Mouse (Mus musculus) right cerebral cortex, postnatal 14 days (tissue): ENCODE measurements at regions not wholly inside any gene's neighbourhood (a gene's known extent, or its start where the extent isn't known, plus 50 kb on each side); places are given as distances from the start of the nearest gene placed in this dataset.

Experiments
- DNase-seq: peaks from one replicate; pipeline ENCODE4 v3.0.0; 2022

DNA sequence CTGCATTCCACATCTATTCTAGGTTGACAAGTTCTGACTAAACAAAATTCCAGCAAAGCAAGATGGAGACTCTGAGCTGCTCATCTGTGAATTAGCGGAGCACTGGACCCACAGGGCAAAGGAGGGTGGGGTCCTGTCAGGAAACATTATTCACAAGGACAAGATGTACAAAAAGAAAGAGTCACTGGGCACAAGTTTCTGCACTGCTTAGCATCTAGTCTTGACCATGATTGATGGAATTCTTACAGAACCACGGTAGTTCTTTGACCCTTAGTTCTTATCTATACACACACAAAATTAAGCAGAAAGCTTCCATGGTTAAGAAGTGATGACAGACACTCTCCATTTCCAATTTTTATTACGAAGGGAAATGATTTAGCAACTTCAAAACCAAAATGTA is 267.6 kb downstream of the Mreg start:
- no peak for DNase-seq

GRCm38 (mm10) chr1:71942145-71942544 is 270.0 kb downstream of the Mreg start:
- DNase-seq: no peak

DNA sequence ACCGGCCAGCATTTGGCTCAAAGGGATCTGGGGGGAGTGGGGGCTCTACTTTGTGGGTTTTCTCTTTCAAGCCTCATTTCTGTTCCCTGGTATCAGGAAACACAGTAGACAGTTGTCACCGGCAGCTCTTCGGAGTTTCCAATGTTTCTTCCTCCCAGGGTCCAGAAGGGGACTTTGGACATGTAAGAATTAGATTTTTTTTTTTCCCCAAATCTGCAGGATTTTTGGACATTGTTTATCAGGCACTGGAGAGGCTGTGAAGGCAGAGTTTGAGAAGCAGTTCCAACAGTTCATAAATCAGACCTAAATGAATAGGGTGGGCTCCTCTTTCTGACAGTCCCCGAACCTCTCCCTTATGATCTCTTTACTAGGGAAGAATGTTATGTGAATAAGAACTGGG is 270.4 kb downstream of the Mreg start:
- no peak for DNase-seq

DNA sequence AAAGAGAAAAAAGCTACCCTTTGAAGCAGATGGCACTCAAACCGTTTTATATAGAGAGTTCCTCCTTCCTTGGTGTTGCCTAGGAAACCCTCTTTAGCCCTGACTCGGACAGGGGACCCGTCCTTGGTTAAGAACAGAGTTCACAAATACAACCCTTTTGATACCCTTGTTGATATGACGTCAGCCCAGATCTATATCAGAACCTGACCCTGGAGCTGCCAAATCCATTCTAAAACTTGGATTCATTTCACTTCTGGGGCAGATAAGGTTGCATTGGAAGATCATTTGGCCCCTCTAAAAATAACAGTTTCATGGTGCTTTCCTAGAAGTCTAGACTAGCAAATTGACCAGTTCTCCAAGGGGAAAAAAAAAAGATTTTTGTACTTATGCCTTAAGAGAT is 271.2 kb downstream of the Mreg start:
- DNase-seq: no peak

DNA sequence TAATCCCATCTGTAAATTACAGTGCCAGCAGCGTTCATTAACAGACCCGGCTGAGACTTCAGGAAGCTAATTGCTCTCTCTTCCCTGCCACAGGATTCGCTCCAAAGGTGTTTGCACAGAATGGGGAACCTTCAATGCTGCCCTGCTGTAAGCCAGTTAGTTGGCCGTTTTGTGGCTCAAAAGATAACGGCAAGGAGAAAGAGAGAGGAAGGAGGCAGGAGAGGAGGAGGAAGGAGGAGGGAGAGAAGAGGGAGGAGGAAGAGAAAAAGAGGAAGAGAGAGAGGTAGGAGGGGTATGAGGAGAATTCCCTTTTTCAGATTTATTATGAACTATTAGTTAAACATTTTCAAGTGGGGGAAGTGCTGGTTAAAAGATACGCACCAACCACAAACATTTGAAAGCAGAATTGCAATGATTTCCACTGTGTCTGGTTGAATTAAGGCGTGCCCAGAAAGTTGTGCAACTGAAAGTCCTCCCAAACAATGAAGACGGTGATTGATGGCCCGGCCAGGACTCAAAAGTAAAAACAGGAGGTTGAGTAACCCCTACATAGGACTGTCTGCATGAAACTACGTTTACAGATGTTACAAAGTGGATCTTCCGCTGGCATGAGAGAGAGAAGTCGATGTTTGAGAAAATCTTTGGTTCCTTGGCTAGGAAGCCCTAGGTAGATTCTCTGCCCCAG is 273.6 kb downstream of the Mreg start:
- no peak for DNase-seq

- DNase-seq: no peak
These were observed 274.2 kb downstream of the Mreg start for GRCm38 (mm10) chr1:71937922-71938321.

DNA sequence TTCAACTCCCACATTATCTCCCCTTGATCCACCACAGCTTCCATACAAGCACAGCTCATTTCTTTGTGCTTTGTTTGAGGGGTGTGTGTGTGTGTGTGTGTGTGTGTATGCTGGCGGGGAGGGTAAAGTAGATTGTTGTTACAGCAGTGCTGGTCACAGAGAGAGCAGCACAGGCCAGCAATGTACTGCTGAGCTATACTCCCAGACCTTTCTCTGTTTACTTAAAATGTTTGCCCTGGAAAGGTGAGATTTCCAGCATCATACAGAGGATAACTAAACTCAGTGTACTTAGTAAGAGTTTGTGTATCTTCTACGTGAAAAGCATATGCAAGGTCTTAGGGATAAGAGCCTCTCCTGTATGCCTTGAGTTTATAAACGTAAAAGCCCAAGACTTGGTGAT is 274.9 kb downstream of the Mreg start:
- no peak for DNase-seq

GRCm38 (mm10) chr1:71936501-71937129 is 275.5 kb downstream of the Mreg start:
- no peak for DNase-seq

- no peak for DNase-seq
These were observed 272.5 kb upstream of the Fn1 start for GRCm38 (mm10) chr1:71925501-71925900.

- DNase-seq: no peak
These were observed 271.9 kb upstream of the Fn1 start for GRCm38 (mm10) chr1:71924884-71925283.

DNA sequence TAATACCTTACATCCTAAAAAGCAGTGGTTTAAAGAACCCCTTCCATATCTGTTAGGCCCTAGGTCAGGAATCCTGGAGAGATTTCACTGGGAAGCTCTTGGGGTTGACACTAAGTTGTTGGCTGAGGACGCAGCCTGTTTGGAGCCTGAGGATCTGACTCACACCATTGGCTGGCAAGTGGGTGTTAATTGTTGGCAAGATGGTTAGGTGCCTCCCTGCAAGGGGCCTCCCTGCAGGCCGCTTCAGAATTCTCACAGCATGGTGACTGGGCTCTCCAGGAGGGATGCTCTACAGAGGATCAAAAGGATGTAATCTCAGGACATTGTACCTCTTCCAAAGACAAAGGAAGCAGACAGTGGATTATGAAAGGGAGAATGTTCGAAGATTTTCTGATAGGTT is 270.7 kb upstream of the Fn1 start:
- DNase-seq: no peak

- DNase-seq: no peak
These were observed 268.5 kb upstream of the Fn1 start for GRCm38 (mm10) chr1:71921456-71921855.

DNA sequence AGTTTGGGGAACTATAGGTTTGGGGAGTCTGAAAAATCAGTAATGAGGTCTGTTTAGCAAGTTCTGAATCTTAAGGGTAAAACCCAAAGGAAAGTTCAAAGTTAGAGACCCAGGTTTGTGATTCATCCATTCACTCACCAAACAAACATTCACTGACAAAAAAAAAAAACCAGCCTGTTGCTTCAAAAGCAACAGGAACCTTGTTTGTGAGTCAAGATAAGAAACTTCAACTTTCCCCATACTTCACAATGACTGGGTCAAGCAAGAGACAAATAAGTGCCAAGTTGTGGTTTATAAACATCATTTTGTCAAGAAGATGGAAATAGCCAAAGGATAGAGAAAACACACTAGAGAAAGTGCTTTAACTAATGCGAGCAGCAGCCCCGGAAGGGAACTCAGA is 266.9 kb upstream of the Fn1 start:
- no peak for DNase-seq

GRCm38 (mm10) chr1:71917021-71917420 is 264.0 kb upstream of the Fn1 start:
- no peak for DNase-seq

GRCm38 (mm10) chr1:71914439-71914838 is 261.4 kb upstream of the Fn1 start:
- no peak for DNase-seq

DNA sequence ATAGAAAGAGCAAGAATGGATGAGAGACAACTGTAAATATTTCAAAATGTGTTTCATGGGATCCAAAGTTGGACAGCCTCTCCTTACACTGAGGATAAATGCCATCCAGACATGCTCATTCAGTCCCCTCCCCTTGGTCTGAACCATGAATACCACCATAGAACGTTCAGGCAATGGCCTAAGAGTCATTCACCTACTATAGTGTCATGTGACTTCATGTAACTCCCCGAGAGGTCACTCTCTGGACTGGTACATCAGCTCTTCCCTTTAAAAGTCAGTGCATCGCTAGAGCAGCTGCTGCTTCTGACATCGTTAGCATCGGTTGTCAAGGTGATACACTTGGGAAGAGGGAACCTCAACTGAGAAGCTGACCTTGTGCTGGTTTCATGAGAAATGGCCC is 260.2 kb upstream of the Fn1 start:
- no peak for DNase-seq

- no peak for DNase-seq
These were observed 259.4 kb upstream of the Fn1 start for GRCm38 (mm10) chr1:71912441-71912840.

- no peak for DNase-seq
These were observed 257.1 kb upstream of the Fn1 start for GRCm38 (mm10) chr1:71910125-71910524.

DNA sequence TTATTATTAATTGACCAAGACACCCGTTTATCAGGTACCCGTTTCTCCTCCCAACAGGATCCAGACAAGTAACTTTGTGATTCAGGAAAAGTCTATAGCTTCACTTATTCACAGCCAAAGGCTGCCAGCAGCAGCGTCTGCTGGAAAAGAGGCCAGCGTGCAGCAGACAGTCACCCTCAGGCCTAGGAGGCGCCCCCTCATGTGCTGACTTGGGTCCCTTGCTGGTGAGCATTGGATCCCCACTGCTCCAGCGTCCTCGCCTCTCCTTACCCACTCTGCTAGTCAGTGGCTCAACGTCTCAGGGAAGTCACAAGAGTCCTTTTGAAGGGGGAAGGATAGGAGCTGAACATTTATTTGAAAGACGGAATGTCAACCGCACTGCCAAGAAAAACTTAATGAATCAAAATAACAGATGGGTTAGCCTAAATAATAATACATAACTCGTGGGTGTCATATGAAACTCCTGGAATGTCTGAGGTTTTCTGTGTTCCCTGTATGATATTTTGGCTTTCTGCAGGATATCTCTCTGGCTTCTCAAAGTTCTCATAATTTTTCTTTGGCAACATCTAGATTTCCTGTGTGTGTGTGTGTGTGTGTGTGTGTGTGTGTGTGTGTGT is 256.6 kb upstream of the Fn1 start:
- no peak for DNase-seq

DNA sequence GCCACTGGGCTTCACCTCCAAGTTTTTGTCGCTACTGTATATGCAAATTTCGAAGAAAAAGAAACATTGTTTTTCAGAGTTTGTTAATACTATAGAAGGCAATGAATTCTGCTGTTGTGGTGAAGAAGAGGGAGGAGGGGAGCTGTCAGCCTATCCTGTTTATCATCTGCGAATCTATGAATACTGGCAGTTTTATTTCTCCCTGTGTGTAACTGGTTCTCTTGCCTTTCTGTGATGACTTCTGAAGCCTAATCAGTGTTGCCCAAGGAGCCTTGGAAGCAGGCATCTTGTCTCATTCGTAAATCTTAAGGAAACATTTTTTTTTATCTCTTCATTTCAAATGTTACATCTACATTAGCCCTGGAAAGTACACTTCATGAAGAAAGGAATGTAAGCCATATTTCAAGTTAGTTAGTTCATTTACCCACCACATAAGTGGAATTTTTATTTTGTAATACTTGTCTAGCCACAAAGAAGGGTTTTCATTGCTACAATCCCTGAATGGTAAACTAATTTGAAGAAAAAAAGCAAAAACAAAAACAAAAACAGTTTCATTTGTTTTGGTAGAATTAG is 251.5 kb upstream of the Fn1 start:
- DNase-seq: no peak

- DNase-seq: no peak
These were observed 247.4 kb upstream of the Fn1 start for GRCm38 (mm10) chr1:71900106-71901074.

DNA sequence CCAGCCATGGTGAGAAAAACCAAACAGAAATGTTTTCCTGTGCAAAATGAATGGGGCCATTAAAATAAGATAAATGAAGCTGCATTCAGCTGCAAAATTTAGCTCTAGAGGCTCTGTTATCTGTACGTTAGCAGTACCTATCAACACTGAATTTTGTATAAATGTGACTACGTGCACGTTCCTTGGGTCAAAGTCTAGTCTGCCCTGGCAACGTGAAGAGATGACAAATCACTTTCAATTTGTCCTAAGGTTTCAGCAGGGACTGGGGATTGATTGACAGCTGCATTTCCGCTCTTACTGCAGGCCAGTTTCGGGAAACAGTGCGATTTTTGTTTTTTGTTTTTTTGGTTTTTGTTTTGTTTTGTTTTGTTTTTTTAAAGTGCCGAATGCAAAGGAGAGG is 246.1 kb upstream of the Fn1 start:
- DNase-seq: no peak

GRCm38 (mm10) chr1:71898198-71898597 is 245.2 kb upstream of the Fn1 start:
- peak; percentile 27 for DNase-seq
